Mouse (Mus musculus): ENCODE measurements at regions not wholly inside any gene's neighbourhood (a gene's known extent, or its start where the extent isn't known, plus 50 kb on each side); places are given as distances from the start of the nearest gene placed in this dataset.

DNA sequence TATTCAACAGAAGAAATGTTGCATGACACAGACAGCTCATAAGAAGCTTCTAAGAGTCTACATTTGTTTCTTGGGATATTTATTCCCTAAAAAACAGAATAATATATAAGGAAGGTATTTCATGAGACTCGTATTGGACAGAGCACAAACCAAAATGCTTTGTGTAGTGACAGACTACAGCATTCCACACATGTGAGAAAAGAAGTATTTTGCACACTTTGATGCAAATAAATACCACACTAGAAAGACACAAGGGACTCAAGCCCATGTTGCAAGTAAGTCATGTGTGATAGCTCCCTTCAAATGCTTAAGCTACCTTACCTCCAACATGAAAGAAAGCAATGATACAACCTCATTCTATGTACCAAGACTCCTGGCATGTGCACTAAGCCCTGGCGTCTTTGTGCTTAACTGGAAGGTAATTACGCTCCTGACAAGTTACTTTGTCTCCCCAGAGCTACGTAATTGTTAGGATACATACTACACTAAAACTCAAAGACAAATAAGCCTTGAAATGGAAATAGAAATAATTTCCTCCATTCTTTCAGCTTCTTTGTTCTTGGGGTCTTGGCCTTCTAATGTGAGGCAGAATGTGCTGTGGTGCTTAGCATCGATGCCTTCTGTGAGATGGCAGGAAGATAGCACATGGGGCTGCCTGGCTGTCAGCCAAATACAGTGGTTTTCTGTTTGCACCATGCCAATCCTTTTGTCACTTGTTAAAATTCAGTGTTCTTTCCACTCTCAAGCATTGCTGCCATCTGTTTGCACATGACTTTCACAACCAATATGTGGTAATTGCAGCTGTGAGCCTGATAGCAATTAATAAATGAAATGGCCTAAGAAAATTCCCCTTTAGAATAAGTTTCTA lies 1214.4 kb upstream of the Igfbp7 start:
- no peaks in the 10 kb centered on the region for H3K27me3 ChIP-seq (replicated peaks)
- H3K9ac ChIP-seq: no peak overlapping the region
- no peak overlapping the region for H3K4me3 ChIP-seq
- no peak overlapping the region for H3K4me2 ChIP-seq
- no peaks in the 10 kb centered on the region for H3K4me1 ChIP-seq
- 46% methylated on average over 5 of the region's 5 CpGs for WGBS
- no peaks in the 10 kb centered on the region for H3K36me3 ChIP-seq (replicated peaks)
- H3K9me3 ChIP-seq: no peaks in the 10 kb centered on the region
- ATAC-seq (replicated peaks): peak; percentile 83
- no peak overlapping the region for H3K27ac ChIP-seq

DNA sequence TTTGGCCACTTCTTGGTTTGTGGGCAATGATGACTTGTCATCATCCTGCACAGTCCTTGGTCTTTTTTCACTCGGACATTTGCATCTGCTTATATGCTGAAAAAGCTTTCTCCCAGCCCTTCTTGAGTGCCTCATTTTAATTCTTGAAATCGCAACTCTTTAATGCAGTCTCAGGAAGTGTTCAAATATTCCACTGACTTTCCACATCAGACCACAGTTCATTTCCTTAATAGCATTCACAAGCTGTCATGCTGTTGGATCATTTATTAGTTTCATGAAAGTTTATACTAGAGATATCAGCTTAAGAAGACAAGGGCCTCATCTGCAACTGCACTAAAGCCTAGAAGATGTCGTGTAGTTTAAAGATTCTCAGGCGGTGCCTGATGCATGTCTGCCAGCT lies 1200.5 kb upstream of the Igfbp7 start:
- no peak for ATAC-seq (replicated peaks)
- H3K9me3 ChIP-seq: no peaks in the 10 kb centered on the region
- no peaks in the 10 kb centered on the region for H3K27me3 ChIP-seq (replicated peaks)
- H3K36me3 ChIP-seq (replicated peaks): no peaks in the 10 kb centered on the region
- H3K4me1 ChIP-seq: no peaks in the 10 kb centered on the region
- no peak overlapping the region for H3K9ac ChIP-seq
- H3K27ac ChIP-seq: no peak overlapping the region
- no peak overlapping the region for H3K4me3 ChIP-seq
- 70% methylated on average over 4 of the region's 4 CpGs for WGBS
- no peak overlapping the region for H3K4me2 ChIP-seq

DNA sequence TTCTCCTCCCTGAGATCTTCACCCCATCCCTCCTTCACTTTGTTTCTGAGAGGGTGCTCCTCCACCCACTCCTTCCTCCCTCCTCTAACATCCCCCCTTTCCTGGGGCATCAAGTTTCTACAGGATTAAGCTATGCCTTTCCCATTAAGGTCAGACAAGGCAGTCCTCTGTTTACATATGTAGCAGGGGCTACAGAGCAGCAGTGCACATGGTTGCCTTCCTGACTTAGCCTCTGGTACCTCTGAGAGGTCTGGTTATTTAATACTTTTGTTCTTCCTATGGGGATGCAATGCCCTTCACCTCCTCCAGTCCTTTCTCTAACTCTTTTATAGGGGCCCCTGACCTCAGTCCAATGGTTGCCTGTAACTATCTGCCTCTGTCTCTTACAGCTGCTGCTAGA lies 1194.8 kb upstream of the Igfbp7 start:
- Histone ChIP-seq H3K9me3 (no peaks in the 10 kb centered on the region), H3K9ac (no peak overlapping the region), H3K4me1 (no peaks in the 10 kb centered on the region), H3K4me3 (no peak overlapping the region), H3K4me2 (no peak overlapping the region), H3K27me3 (replicated peaks) (no peaks in the 10 kb centered on the region), H3K27ac (no peak overlapping the region), H3K36me3 (replicated peaks) (no peaks in the 10 kb centered on the region)
- ATAC-seq (replicated peaks): no peak

DNA sequence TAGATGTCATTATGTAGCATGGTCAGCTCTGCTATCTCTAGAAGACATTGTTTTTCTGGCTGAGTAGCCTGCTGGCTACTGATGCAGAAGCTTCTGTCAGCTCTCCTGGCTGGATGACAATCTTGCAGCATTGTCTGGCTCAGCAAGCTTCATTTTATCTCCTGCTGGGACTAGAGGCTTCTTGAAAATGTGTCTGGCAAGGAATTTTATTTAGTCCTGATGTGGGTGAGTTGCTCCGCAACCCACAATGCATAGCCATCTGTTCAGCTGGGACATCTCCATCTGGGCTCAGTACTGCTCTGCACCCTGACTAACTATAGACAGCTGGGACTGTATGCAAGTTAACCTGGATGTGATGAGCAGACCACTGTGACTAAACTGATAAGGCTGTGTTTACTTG lies 1177.0 kb upstream of the Igfbp7 start:
- no peaks in the 10 kb centered on the region for H3K36me3 ChIP-seq (replicated peaks)
- no peaks in the 10 kb centered on the region for H3K4me1 ChIP-seq
- 69% methylated on average over 1 of the region's 1 CpGs for WGBS
- H3K27me3 ChIP-seq (replicated peaks): no peaks in the 10 kb centered on the region
- peak; percentile 60; the same call in 1 of the 2 replicates for ATAC-seq (replicated peaks)
- H3K9ac ChIP-seq: no peak overlapping the region
- H3K27ac ChIP-seq: no peak overlapping the region
- no peak overlapping the region for H3K4me3 ChIP-seq
- H3K4me2 ChIP-seq: no peak overlapping the region
- no peaks in the 10 kb centered on the region for H3K9me3 ChIP-seq

DNA sequence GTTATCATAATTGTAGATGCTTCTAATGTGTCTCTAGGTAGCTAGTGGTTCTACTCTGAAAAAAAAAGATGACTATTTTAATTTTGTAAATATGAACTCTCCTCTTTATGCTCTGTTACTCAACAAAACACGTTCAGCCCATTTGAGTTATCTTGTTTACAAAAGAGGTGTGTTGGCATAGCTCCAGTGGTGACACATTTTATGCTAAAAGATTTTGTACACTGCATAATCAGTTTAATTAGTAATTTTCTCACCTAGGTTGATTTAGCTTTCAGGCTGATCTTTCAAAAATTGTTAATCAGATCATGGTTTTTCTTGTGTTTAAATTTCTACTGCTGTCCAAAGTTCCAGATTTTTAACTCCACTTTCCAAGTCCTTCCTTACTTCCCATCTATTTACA lies 1149.1 kb upstream of the Igfbp7 start:
- no peak for ATAC-seq (replicated peaks)
- H3K4me1 ChIP-seq: no peaks in the 10 kb centered on the region
- H3K9ac ChIP-seq: no peak overlapping the region
- no peak overlapping the region for H3K4me3 ChIP-seq
- H3K27ac ChIP-seq: no peak overlapping the region
- 48% methylated on average over 1 of the region's 1 CpGs for WGBS
- no peaks in the 10 kb centered on the region for H3K9me3 ChIP-seq
- H3K36me3 ChIP-seq (replicated peaks): no peaks in the 10 kb centered on the region
- H3K4me2 ChIP-seq: no peak overlapping the region
- H3K27me3 ChIP-seq (replicated peaks): no peaks in the 10 kb centered on the region

DNA sequence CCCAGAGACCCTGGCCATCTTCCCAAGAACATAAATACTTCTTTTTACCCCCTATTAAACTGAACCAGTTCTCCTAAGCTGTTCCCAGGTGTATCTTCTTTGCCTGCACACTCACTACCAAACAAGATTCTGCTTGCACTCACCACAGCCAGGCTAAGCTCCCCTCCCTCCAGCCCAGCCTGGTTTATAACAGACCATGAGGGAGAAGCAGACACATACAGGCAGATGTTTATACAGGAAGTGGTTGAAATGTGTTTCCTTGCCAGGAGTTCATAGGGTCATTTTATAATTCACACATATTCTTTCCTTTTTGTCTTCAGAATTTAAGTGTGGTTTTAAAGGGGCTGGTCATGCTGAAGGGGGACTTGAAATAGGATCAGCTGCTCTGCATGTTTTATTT lies 1127.5 kb upstream of the Igfbp7 start:
- Histone ChIP-seq H3K9ac (no peak overlapping the region), H3K4me2 (no peak overlapping the region), H3K4me1 (no peaks in the 10 kb centered on the region), H3K9me3 (no peaks in the 10 kb centered on the region), H3K36me3 (replicated peaks) (no peaks in the 10 kb centered on the region), H3K4me3 (no peak overlapping the region), H3K27me3 (replicated peaks) (no peaks in the 10 kb centered on the region), H3K27ac (no peak overlapping the region)
- ATAC-seq (replicated peaks): no peak

Measured in midbrain, embryonic 15.5 days (tissue).